Mouse (Mus musculus) forebrain, embryonic 12.5 days (tissue): ENCODE results near the gene Zfp750. TPM values are rescaled to one million over a fixed set of nuclear protein-coding genes. Genes with fewer than 3 reads are reported as not detected.

Experiments used
- ATAC-seq: fragments of 200-750 bp; cut with Nextera tagmentation; 2 replicates; pipeline ENCODE4 v1.8.0; 2017; ENCODE audit warnings: moderate TSS enrichment; ENCODE audit not compliant: low FRiP score
- H3K27ac ChIP-seq: fragments of 300-500 bp; sonication (generic); 2 replicates; pipeline ENCODE4 v1.5.1; 2016; ENCODE audit warnings: mild to moderate bottlenecking
- H3K27me3 ChIP-seq: fragments of 300-500 bp; sonication (generic); 2 replicates; pipeline ENCODE4 v1.6.1; 2016; ENCODE audit warnings: mild to moderate bottlenecking
- H3K36me3 ChIP-seq: fragments of 300-500 bp; sonication (generic); replicated peaks from 2 replicates; pipeline ENCODE4 v1.6.1; 2016; ENCODE audit warnings: mild to moderate bottlenecking
- H3K4me1 ChIP-seq: fragments of 300-500 bp; sonication (generic); 2 replicates; pipeline ENCODE4 v1.6.1; 2016
- H3K4me2 ChIP-seq: fragments of 300-500 bp; sonication (generic); 2 replicates; pipeline ENCODE4 v1.6.1; 2016; ENCODE audit warnings: mild to moderate bottlenecking, moderate library complexity
- H3K4me3 ChIP-seq: fragments of 300-500 bp; sonication (generic); replicated peaks from 2 replicates; pipeline ENCODE4 v1.5.1; 2016; ENCODE audit warnings: mild to moderate bottlenecking
- H3K9ac ChIP-seq: fragments of 300-500 bp; sonication (generic); 2 replicates; pipeline ENCODE4 v1.6.1; 2016; ENCODE audit warnings: mild to moderate bottlenecking
- H3K9me3 ChIP-seq: fragments of 300-500 bp; sonication (generic); 2 replicates; pipeline ENCODE4 v1.6.1; 2016
- WGBS: fragments of 180-500 bp; shearing (Covaris S2); methylation state at CpG from one replicate; pipeline ENCODE4 v1.1.7; 2016; 5-methylcytosine and 5-hydroxymethylcytosine counted together
- polyA plus RNA-seq: library from polyadenylated mRNA; unstranded; fragments of >200 nt; fragmentation: Nextera tagmentation; extraction: Ambion mirVana; gene quantifications from 2 replicates; pipeline ENCODE4 v1.2.1, GENCODE M21; 2016

Gene Zfp750
- polyA plus RNA-seq, result 0.59 and 0.85 TPM in 2 replicates

DNA sequence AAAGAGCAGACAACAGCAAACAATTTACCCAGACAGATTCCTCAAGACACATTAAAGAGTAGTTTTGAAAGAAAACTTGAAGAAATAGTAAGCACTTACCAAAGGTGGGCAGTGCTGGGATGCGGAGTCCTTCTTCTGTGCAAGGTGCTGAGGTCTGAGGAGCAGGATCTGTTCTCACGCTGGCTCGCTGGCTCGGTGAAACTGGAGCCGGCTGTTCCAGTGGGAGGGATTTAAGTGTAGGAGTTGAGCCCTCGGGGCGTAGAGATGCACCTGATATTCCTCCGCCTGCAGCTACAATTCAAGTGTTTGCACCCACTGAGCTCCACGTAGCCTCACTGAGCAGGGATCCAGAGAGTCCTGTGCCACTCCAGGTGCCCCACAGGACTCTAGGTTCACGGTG is at the start of gene Zfp750:
TSS of gene Zfp750 (minus strand) at position 203 of the 400 bp plus-strand sequence.
- Histone ChIP-seq H3K36me3 (no peaks in the 10 kb centered on the region), H3K4me2 (no peak within 1 kb of the TSS), H3K4me1 (peaks cover 11% of the 10 kb centered on the region; the same call in 1 of the 2 replicates), H3K9ac (no peak within 1 kb of the TSS), H3K27me3 (no peaks in the 10 kb centered on the region), H3K4me3 (no peak within 1 kb of the TSS), H3K27ac (no peak within 1 kb of the TSS), H3K9me3 (no peaks in the 10 kb centered on the region)
- ATAC-seq, result no peak
- WGBS, result 37% methylated on average over 10 of the region's 10 CpGs

DNA sequence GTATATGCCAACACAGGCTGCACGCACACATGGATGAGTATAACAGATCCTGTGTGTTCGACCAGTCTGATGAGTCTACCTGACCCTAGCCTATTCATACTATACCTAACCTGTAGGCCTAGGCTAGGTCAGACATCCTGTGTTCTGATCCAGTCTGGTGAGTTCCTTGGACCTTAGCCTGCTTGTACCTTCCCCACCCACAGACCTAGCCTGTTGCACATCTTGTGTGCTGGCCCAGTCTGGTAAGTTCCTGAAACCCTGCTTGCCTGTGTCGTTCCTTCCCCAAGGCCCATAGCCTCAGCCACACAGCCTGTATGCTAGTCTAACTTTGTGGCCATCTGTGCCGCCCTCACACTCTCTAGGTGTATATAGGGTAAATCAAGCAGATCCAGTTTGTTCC is 45.1 kb upstream of the Zfp750 start:
- 93% methylated on average over 4 of the region's 4 CpGs for WGBS
- Histone ChIP-seq H3K4me3 (no peak overlapping the region), H3K27ac (no peak overlapping the region), H3K4me2 (no peak overlapping the region), H3K4me1 (no peaks in the 10 kb centered on the region), H3K27me3 (no peaks in the 10 kb centered on the region), H3K36me3 (peaks cover 11% of the 10 kb centered on the region; the same call in 1 of the 2 replicates), H3K9ac (no peak overlapping the region), H3K9me3 (no peaks in the 10 kb centered on the region)
- ATAC-seq, result no peak

DNA sequence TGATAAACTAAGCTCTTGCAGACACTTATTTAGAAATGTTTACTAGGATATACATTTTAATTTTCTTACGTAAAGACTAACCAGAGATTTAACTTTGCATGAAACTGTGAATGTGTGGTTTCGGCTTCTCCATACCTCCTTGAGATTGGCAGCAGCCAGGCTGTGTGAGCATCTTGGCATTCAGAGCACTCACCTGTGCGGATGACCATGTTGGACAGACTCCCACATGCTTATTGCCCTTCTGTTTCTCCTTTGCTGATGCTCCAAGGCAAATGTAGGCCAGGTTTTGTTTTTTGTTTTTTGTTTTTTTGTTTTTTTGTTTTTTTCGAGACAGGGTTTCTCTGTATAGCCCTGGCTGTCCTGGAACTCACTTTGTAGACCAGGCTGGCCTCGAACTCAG is 44.2 kb upstream of the Zfp750 start:
- Histone ChIP-seq H3K27me3 (no peaks in the 10 kb centered on the region), H3K36me3 (peaks cover 11% of the 10 kb centered on the region; the same call in 1 of the 2 replicates), H3K9me3 (no peaks in the 10 kb centered on the region), H3K4me2 (no peak overlapping the region), H3K4me1 (no peaks in the 10 kb centered on the region), H3K4me3 (no peak overlapping the region), H3K27ac (no peak overlapping the region), H3K9ac (no peak overlapping the region)
- WGBS, result 94% methylated on average over 5 of the region's 5 CpGs
- ATAC-seq, result no peak

DNA sequence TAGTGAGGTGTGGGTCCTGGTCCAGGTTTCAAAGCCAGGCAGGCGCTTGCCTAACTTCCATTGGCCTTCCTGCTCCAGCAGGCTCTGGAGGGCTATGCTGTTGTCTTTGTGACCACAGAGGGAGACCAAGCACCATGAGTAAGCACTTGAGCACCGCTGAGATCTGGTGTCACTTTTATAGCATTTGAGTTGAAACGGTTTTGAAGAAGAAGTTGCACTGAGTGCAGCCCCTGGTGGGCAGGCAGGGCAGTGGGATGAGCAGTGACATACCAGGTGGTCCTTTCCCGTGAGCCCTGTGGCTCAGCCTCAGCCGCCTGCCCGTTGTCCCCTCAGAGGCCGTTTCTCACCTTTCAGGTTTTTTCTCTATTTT is 41.1 kb upstream of the Zfp750 start:
- WGBS, result 83% methylated on average over 7 of the region's 7 CpGs
- ATAC-seq, result no peak
- Histone ChIP-seq H3K9ac (no peak overlapping the region), H3K27me3 (no peaks in the 10 kb centered on the region), H3K4me2 (no peak overlapping the region), H3K27ac (no peak overlapping the region), H3K4me1 (no peaks in the 10 kb centered on the region), H3K9me3 (no peaks in the 10 kb centered on the region), H3K4me3 (no peak overlapping the region), H3K36me3 (peaks cover 16% of the 10 kb centered on the region)

DNA sequence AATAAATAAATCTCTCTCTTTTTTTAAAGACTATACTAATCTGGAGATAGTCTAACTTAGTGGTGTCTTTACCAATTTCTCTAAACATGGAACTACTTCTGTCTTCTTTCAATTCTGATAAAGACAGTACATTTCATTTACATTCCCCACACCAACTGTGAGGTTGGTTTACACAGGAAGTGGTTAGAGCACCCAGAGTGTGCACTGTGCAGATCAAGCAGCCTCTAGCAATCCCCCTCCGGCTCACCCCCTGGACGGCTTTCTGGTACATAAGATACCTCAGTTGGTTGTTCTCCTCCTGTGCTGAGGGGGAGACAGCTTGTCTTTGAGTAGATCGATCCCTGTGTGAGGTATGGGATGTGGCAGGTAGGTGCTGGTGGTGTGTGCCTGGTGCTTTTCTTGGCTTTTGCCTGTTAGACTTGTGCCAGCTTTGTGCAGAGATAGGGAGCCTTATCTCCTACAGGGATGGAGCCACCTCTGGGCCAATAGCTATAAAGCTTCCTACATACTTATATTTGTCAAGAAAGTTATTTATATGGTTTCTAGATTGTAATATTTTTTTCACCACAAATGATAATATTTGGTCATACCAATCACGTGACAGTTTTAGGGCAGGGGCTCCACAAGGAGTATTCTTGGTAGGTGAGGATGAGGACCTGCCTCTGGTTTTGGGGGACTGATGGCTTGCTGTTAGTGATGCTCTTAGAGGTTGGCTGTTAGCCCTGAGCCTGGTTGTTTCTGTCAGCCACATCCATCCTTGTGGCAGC is 40.6 kb upstream of the Zfp750 start:
- no peak for ATAC-seq
- Histone ChIP-seq H3K9ac (no peak overlapping the region), H3K27ac (no peak overlapping the region)

DNA sequence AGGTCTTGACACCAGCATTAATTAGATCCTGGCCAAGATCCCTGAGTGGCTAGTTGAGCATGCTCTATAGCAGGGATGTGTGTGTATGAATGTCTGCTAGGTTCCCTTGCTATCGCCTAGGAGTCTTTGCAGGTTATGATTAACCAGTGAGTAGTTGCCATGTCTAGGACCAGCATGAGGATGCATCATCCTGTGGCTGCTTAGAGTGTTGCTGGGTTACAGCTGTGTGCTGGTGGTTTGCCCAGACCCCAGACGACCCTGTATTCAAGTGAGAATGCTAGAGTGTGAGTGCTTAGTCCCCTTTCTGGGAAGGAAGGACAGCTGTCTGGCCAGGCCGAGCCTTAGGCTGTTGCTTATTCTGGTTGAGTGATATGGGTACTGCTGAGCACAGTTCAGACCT is 39.4 kb upstream of the Zfp750 start:
- Histone ChIP-seq H3K27ac (no peak overlapping the region), H3K9ac (no peak overlapping the region), H3K9me3 (no peaks in the 10 kb centered on the region), H3K4me3 (no peak overlapping the region), H3K4me2 (no peak overlapping the region), H3K27me3 (no peaks in the 10 kb centered on the region), H3K4me1 (no peaks in the 10 kb centered on the region), H3K36me3 (peaks cover 8% of the 10 kb centered on the region; the same call in 1 of the 2 replicates)
- 91% methylated on average over 3 of the region's 3 CpGs for WGBS
- no peak for ATAC-seq

More for the DNA sequence above, 40.6 kb upstream of the Zfp750 start:
- Histone ChIP-seq H3K4me2 (no peak overlapping the region), H3K4me3 (no peak overlapping the region), H3K36me3 (peaks cover 13% of the 10 kb centered on the region), H3K4me1 (no peaks in the 10 kb centered on the region), H3K9me3 (no peaks in the 10 kb centered on the region), H3K27me3 (no peaks in the 10 kb centered on the region)
- WGBS, result 94% methylated on average over 4 of the region's 4 CpGs

DNA sequence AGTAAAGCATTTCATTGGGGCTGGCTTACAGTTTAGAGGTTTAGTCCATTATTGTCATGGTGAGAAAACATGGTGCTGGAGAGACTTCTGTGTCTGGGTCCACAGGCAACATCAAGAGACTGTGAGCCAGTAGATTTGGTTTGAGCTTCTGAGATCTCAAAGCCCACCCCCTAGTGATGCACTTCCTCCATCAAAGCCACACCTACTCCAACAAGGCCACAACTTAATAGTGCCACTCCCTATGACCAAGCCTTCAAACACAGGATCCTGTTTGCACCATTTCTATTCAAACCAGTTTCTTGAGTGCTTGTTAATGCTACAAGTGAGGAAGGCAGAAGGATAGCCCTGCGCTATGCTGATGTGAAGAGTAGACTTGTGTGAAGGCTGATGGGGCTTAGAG is 38.8 kb upstream of the Zfp750 start:
- 93% methylated on average over 1 of the region's 1 CpGs for WGBS
- no peak for ATAC-seq
- Histone ChIP-seq H3K4me3 (no peak overlapping the region), H3K27ac (no peak overlapping the region), H3K36me3 (peaks cover 8% of the 10 kb centered on the region; the same call in 1 of the 2 replicates), H3K4me1 (no peaks in the 10 kb centered on the region), H3K9ac (no peak overlapping the region), H3K27me3 (no peaks in the 10 kb centered on the region), H3K4me2 (no peak overlapping the region), H3K9me3 (no peaks in the 10 kb centered on the region)

DNA sequence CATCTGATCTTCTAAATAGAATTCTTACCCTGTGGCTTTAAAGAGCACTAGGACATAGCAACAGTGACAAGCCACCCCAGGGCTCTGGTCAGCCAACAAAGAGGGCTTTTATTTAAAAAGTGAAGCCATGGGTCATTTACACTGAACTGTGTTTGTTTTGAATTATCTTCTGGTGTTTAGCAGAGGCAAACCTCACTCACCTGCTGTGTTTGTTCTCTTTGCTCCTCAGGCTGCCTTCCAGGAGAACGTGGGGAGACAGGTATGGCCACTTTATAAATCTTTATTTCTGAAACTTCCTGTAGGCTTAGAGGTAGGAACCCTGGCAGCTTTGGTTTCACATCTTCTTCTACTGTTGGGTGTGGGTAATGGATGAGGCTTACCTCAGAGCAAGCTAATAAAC is 37.6 kb upstream of the Zfp750 start:
- H3K27me3 ChIP-seq, result no peaks in the 10 kb centered on the region
- ATAC-seq, result no peak
- peaks cover 3% of the 10 kb centered on the region; the same call in 1 of the 2 replicates for H3K4me1 ChIP-seq
- no peak overlapping the region for H3K4me2 ChIP-seq
- no peak overlapping the region for H3K4me3 ChIP-seq
- H3K9me3 ChIP-seq, result no peaks in the 10 kb centered on the region
- H3K27ac ChIP-seq, result no peak overlapping the region
- H3K36me3 ChIP-seq, result peaks cover 5% of the 10 kb centered on the region; the same call in 1 of the 2 replicates
- no peak overlapping the region for H3K9ac ChIP-seq
- 87% methylated on average over 1 of the region's 1 CpGs for WGBS

DNA sequence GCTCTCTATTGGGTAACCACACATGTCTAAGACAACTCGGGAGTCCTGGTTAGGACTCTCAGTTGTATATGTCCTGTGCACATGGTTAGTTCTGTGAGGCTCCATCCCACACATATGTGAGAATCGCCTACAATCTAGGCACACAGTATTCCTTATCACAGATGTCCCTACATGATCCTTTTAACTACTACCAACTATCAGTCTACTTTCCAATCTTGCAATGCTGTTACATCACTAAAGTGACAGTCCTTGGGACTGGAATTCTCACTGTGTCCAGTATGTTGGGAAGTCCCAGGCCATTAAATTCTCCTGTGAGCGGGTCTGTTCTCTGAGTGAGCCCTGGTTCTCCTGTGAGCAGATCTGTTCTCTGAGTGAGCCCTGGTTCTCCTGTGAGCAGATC is 34.3 kb upstream of the Zfp750 start:
- ATAC-seq, result no peak
- WGBS, result 96% methylated on average over 3 of the region's 3 CpGs
- H3K9ac ChIP-seq, result no peak overlapping the region
- no peaks in the 10 kb centered on the region for H3K9me3 ChIP-seq
- no peak overlapping the region for H3K4me2 ChIP-seq
- peaks cover 29% of the 10 kb centered on the region for H3K4me1 ChIP-seq
- peaks cover 5% of the 10 kb centered on the region; the same call in 1 of the 2 replicates for H3K36me3 ChIP-seq
- H3K27me3 ChIP-seq, result no peaks in the 10 kb centered on the region
- H3K4me3 ChIP-seq, result no peak overlapping the region
- H3K27ac ChIP-seq, result no peak overlapping the region

DNA sequence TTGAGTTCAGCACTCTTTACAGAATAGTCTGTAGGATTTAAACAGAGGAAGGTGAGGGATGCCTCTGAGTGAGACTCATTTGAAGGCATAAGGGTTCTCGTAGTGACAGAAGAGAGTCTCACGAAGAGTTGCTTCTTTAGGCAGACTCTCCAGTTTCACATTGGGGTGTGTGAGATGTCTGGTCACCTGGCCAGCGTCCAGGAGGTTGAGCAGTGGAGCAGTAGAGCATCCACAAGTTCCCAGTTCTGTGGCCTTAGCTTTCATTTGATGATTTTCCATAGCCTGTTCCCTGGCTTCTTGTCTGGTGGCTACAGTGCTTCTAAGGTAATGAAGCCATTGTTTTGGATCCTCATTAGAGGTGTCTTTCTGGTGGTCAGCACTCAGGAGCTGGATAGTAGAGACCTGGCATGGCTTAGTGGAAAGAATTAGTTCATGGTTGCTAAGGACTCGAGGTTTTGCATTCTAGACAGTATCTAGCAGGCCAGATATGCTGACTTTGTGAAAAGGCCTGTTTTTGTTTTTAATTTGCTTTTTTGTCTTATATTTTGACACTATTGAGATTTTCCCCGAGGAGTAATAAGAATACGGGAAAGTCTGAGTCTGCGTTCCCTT is 33.8 kb upstream of the Zfp750 start:
- no peak for ATAC-seq
- H3K27me3 ChIP-seq, result no peaks in the 10 kb centered on the region
- no peak overlapping the region for H3K4me3 ChIP-seq
- H3K27ac ChIP-seq, result no peak overlapping the region
- H3K4me1 ChIP-seq, result peaks cover 29% of the 10 kb centered on the region
- H3K9ac ChIP-seq, result no peak overlapping the region
- no peaks in the 10 kb centered on the region for H3K9me3 ChIP-seq
- peaks cover 2% of the 10 kb centered on the region; the same call in 1 of the 2 replicates for H3K36me3 ChIP-seq
- WGBS, result 93% methylated on average over 7 of the region's 7 CpGs
- no peak overlapping the region for H3K4me2 ChIP-seq

DNA sequence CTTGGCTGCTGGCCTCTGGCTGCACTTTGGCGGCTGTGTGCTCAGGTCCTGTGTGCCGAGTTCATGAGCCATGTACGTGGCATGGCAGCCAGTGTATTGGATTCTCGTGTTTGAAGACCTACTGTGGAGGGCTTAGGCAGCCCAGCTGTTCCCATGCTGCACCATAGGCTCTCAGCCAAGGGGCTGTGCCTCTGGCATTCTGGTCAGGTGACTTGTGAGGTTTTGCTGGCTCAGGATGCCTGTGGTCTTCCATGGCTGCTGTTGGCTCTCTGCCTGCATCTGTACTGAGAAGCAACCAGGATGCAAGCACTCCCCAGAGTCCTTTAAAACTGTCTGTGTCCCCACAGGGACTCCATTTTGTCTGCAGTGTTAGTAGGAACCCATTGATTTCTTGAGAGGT is 33.0 kb upstream of the Zfp750 start:
- Histone ChIP-seq H3K9me3 (no peaks in the 10 kb centered on the region), H3K27ac (no peak overlapping the region), H3K9ac (no peak overlapping the region), H3K4me2 (no peak overlapping the region), H3K4me3 (no peak overlapping the region), H3K27me3 (no peaks in the 10 kb centered on the region), H3K4me1 (peaks cover 29% of the 10 kb centered on the region), H3K36me3 (no peaks in the 10 kb centered on the region)
- ATAC-seq, result no peak
- 85% methylated on average over 4 of the region's 4 CpGs for WGBS

DNA sequence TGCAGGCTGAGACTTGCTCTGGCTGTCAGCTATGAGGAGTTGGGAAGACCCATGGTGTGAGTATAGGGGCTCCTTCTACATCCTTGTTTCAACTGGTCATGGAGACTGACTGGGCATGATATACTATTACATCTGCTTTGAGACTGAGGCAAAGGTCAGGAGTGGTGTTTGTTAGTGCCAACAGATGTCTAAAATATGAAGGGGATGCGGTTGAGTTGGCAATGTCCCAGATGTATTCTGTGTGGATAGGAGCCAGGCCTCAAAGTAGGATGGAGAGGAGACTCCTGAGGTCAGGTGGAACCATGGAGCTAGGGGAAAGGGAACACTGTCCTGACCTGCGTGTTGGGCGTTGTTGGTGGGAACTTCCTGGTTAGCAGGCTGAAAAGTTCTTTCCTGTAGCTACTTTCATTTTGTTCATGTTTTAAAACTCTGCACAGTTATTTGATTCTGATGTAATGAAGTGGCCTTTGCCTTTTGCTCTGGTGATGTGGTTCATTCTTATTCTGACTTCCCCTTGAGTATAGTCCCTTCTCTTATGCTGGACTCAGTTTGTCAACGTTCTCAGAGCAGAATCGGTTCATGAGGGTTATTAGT is 32.2 kb upstream of the Zfp750 start:
- Histone ChIP-seq H3K4me3 (no peak overlapping the region), H3K4me2 (no peak overlapping the region), H3K4me1 (peaks cover 29% of the 10 kb centered on the region), H3K9ac (no peak overlapping the region), H3K9me3 (no peaks in the 10 kb centered on the region), H3K36me3 (no peaks in the 10 kb centered on the region), H3K27me3 (no peaks in the 10 kb centered on the region), H3K27ac (peak overlapping the region; percentile 80)
- no peak for ATAC-seq
- WGBS, result 91% methylated on average over 5 of the region's 5 CpGs
